Mouse (Mus musculus): Measurements from ENCODE around the gene Asic2. TPM values are rescaled to one million over a fixed set of nuclear protein-coding genes. Genes with fewer than 3 reads are reported as not detected.

Gene Asic2
- polyA plus RNA-seq, 1 experiment, result 0.08 TPM

DNA sequence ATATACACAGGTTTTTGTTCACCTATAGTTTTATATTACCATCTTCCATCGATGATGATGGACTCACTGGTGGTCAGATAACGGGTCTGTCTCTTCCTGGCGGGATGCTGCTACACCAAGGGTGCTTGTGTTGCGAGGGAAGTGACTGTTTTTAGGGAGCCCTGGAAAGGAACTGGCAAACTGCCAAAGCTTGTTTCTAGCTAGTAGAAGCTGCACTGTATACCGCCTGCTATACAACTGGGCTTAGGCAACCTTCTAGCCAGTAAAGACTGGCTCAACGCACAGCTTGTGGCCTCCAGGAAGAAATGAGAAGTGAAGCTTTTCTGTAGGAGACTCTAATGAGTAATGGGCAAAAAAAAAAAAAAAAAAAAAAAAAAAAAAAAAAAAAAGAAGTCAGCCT lies 1012.3 kb downstream of the Asic2 start:
- H3K27me3 ChIP-seq (ENCODE audit: control insufficient read depth, insufficient read depth, low read length), result no peaks in the 10 kb centered on the region
- DNase-seq, result no peak
- WGBS, result 84% methylated on average over 6 of the region's 6 CpGs

DNA sequence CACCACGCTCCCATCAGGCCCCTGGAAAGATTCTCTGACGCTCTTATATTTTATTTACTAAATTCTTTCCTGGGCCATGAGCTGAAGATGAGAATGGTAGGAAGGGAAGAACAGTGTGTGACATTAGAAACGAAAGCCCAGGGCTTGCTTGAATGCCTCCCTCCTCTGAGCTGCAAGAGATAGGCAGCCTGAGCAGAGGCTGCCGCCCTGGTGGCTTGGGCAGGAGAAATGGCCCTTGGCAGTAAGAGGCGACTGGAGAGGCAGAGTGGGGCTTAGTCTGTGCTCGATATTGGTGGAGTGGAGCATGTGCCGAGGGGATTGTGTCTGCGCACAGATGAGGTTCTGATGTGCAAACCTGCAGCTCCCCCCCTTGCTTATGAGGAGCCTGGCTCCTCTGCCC lies 1014.1 kb downstream of the Asic2 start:
- no peak for TF ChIP-seq POLR2A (IDR thresholded peaks at IDR 0.05; ENCODE audit: control insufficient read depth, extremely low read depth, insufficient read depth, low read length, poor library complexity)
- no peak for TF ChIP-seq CTCF (IDR thresholded peaks at IDR 0.05; ENCODE audit: borderline replicate concordance, control insufficient read depth, extremely low read depth, insufficient read depth, low read length, poor library complexity)
- H3K4me3 ChIP-seq (ENCODE audit: control insufficient read depth, insufficient read depth, low read length), result no peak overlapping the region
- H3K27me3 ChIP-seq (ENCODE audit: control insufficient read depth, insufficient read depth, low read length), result no peaks in the 10 kb centered on the region
- 82% methylated on average over 8 of the region's 8 CpGs for WGBS
- no peak for DNase-seq
- H3K27ac ChIP-seq (ENCODE audit: control insufficient read depth, insufficient read depth, low read length), result no peak overlapping the region
- H3K4me1 ChIP-seq (replicated peaks; ENCODE audit: control insufficient read depth, insufficient read depth, low read length), result no peaks in the 10 kb centered on the region
- H3K36me3 ChIP-seq (ENCODE audit: control insufficient read depth, insufficient read depth, low read length), result no peaks in the 10 kb centered on the region

More for the DNA sequence above, 1012.3 kb downstream of the Asic2 start:
- TF ChIP-seq POLR2A (IDR thresholded peaks at IDR 0.05; ENCODE audit: control insufficient read depth, extremely low read depth, insufficient read depth, low read length, poor library complexity) (no peak), CTCF (IDR thresholded peaks at IDR 0.05; ENCODE audit: borderline replicate concordance, control insufficient read depth, extremely low read depth, insufficient read depth, low read length, poor library complexity) (no peak)
- Histone ChIP-seq H3K4me1 (replicated peaks; ENCODE audit: control insufficient read depth, insufficient read depth, low read length) (no peaks in the 10 kb centered on the region), H3K27ac (ENCODE audit: control insufficient read depth, insufficient read depth, low read length) (no peak overlapping the region), H3K36me3 (ENCODE audit: control insufficient read depth, insufficient read depth, low read length) (no peaks in the 10 kb centered on the region), H3K4me3 (ENCODE audit: control insufficient read depth, insufficient read depth, low read length) (no peak overlapping the region)

DNA sequence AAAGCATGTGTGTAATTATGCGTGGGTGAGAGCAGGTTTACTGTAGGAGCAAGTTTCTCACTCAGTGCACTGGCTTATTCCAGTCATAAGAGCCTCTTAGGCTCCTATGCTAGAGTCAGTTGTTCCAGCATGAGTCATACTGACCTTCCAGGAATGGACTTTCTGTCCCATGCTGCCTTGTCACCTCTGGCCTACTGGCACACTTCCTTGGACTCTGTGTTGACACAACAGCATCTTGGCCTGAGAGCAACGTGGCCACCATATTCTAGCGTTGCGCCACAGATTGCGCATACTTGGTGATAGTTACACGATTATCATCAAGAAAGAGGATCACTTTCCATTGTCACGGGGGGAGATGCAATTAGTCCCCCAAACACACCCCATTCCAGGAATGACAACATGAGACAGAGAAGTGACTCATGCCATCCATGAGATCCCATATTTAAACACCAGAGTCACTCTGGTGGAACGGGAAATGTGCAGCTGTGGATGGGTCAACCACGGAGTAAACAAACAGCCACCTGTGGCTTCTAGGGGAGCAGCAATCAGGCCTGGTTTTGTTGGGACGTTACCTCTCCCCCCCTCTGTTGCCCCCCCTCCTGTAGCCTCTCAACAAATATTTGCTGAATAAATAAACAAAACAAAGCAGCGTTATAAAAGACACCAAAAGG lies 1019.1 kb downstream of the Asic2 start:
- Histone ChIP-seq H3K27ac (ENCODE audit: control insufficient read depth, insufficient read depth, low read length) (no peak overlapping the region), H3K4me1 (replicated peaks; ENCODE audit: control insufficient read depth, insufficient read depth, low read length) (no peaks in the 10 kb centered on the region), H3K36me3 (ENCODE audit: control insufficient read depth, insufficient read depth, low read length) (no peaks in the 10 kb centered on the region), H3K4me3 (ENCODE audit: control insufficient read depth, insufficient read depth, low read length) (no peak overlapping the region), H3K27me3 (ENCODE audit: control insufficient read depth, insufficient read depth, low read length) (no peaks in the 10 kb centered on the region)
- no peak for DNase-seq
- no peak for TF ChIP-seq CTCF (IDR thresholded peaks at IDR 0.05; ENCODE audit: borderline replicate concordance, control insufficient read depth, extremely low read depth, insufficient read depth, low read length, poor library complexity)
- TF ChIP-seq POLR2A (IDR thresholded peaks at IDR 0.05; ENCODE audit: control insufficient read depth, extremely low read depth, insufficient read depth, low read length, poor library complexity), result no peak
- 84% methylated on average over 11 of the region's 11 CpGs for WGBS

DNA sequence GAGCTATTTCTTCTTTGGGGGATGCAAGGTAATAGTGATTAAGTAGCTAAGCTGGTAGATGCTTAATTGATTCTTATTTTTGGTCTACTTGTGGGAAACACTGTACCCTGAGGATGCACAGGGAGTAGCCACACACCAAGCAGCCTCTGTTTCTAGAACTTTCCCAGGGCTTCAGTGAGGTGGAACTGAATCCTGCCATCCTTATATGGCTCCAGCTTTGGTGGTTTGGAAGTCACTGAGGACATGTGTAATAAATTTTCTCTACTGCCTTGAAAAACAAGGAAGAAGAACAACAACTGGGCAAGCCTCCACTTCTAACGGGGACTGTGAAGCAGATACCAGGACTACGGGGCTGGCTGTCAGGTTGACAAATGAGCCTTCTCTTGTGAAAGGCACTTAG lies 1020.2 kb downstream of the Asic2 start:
- Histone ChIP-seq H3K4me3 (ENCODE audit: control insufficient read depth, insufficient read depth, low read length) (no peak overlapping the region), H3K27me3 (ENCODE audit: control insufficient read depth, insufficient read depth, low read length) (no peaks in the 10 kb centered on the region), H3K27ac (ENCODE audit: control insufficient read depth, insufficient read depth, low read length) (no peak overlapping the region), H3K4me1 (replicated peaks; ENCODE audit: control insufficient read depth, insufficient read depth, low read length) (no peaks in the 10 kb centered on the region), H3K36me3 (ENCODE audit: control insufficient read depth, insufficient read depth, low read length) (no peaks in the 10 kb centered on the region)
- DNase-seq, result no peak
- 16% methylated on average over 2 of the region's 2 CpGs for whole genome bisulfite sequencing
- TF ChIP-seq POLR2A (IDR thresholded peaks at IDR 0.05; ENCODE audit: control insufficient read depth, extremely low read depth, insufficient read depth, low read length, poor library complexity) (no peak), CTCF (IDR thresholded peaks at IDR 0.05; ENCODE audit: borderline replicate concordance, control insufficient read depth, extremely low read depth, insufficient read depth, low read length, poor library complexity) (no peak)

GRCm38 (mm10) chr11:80946163-80946562 lies 1022.1 kb downstream of the Asic2 start:
- DNase-seq, result no peak
- H3K4me1 ChIP-seq (replicated peaks; ENCODE audit: control insufficient read depth, insufficient read depth, low read length), result no peaks in the 10 kb centered on the region
- no peaks in the 10 kb centered on the region for H3K27me3 ChIP-seq (ENCODE audit: control insufficient read depth, insufficient read depth, low read length)
- no peaks in the 10 kb centered on the region for H3K36me3 ChIP-seq (ENCODE audit: control insufficient read depth, insufficient read depth, low read length)
- WGBS, result 90% methylated on average over 6 of the region's 6 CpGs
- no peak overlapping the region for H3K4me3 ChIP-seq (ENCODE audit: control insufficient read depth, insufficient read depth, low read length)
- no peak overlapping the region for H3K27ac ChIP-seq (ENCODE audit: control insufficient read depth, insufficient read depth, low read length)
- no peak for TF ChIP-seq POLR2A (IDR thresholded peaks at IDR 0.05; ENCODE audit: control insufficient read depth, extremely low read depth, insufficient read depth, low read length, poor library complexity)
- no peak for TF ChIP-seq CTCF (IDR thresholded peaks at IDR 0.05; ENCODE audit: borderline replicate concordance, control insufficient read depth, extremely low read depth, insufficient read depth, low read length, poor library complexity)

DNA sequence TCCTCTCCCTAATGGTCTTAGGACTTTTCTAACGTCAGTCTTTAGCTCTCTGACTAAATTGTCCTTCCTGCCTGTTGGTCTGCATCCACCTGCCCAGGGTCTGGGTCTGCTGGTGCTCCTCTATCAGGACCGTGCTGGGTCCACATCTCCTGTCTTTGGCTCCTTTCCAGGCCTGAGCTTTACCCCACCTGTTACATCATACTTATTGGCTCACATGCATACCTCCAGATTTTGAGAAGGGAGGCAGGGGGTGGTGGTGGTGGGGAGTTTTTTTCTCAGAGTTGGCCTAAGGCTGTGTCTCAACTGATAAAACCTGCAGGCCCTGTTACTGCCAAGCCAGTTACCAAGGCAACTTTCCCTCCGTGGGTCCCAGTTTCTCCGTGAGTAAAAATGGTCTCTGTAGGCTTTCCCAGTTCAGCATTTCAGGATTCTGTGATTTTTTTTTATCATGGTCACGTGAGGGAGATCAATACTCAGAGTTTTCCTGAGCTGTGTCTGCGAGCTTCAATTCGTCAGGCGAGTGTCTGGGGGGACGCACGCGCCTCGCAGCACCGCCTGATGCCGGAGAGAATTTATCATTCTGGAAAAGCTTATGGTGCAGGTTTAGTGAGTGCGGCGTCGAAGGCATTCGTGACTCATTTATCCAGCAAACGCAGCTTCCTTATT lies 1044.8 kb downstream of the Asic2 start:
- TF ChIP-seq CTCF (IDR thresholded peaks at IDR 0.05; ENCODE audit: borderline replicate concordance, control insufficient read depth, extremely low read depth, insufficient read depth, low read length, poor library complexity) (no peak), POLR2A (IDR thresholded peaks at IDR 0.05; ENCODE audit: control insufficient read depth, extremely low read depth, insufficient read depth, low read length, poor library complexity) (no peak)
- no peak for DNase-seq
- WGBS, result 91% methylated on average over 19 of the region's 19 CpGs
- Histone ChIP-seq H3K4me1 (replicated peaks; ENCODE audit: control insufficient read depth, insufficient read depth, low read length) (no peaks in the 10 kb centered on the region), H3K36me3 (ENCODE audit: control insufficient read depth, insufficient read depth, low read length) (no peaks in the 10 kb centered on the region), H3K27me3 (ENCODE audit: control insufficient read depth, insufficient read depth, low read length) (no peaks in the 10 kb centered on the region), H3K4me3 (ENCODE audit: control insufficient read depth, insufficient read depth, low read length) (no peak overlapping the region), H3K27ac (ENCODE audit: control insufficient read depth, insufficient read depth, low read length) (no peak overlapping the region)
